Mouse (Mus musculus) liver, postnatal 0 days (tissue): ENCODE results near the gene Slc25a12. TPM values are rescaled to one million over a fixed set of nuclear protein-coding genes. Genes with fewer than 3 reads are reported as not detected.
A peak's percentile ranks its signal among the peaks of the same experiment; 100 is the strongest.

Experiments used
- ATAC-seq: fragments of 200-750 bp; cut with Nextera tagmentation; 2 replicates; pipeline ENCODE4 v1.8.0; 2017; ENCODE audit warnings: mild to moderate bottlenecking, moderate library complexity
- DNase-seq: peaks from one replicate; pipeline ENCODE4 v3.0.0-alpha.2; 2016
- H3K27ac ChIP-seq: fragments of 300-500 bp; sonication (generic); 2 replicates; pipeline ENCODE4 v1.5.1; 2014; ENCODE audit warnings: antibody characterized with exemption, moderate library complexity, mild to moderate bottlenecking, low read depth
- H3K27me3 ChIP-seq: fragments of 300-500 bp; sonication (generic); 2 replicates; pipeline ENCODE4 v1.6.1; 2014; ENCODE audit warnings: low read length, control low read depth, mixed read lengths; ENCODE audit not compliant: insufficient read depth
- H3K36me3 ChIP-seq: fragments of 300-500 bp; sonication (generic); replicated peaks from 2 replicates; pipeline ENCODE4 v1.6.1; 2014; ENCODE audit warnings: mild to moderate bottlenecking, control low read depth, low read length, moderate library complexity, mixed read lengths; ENCODE audit not compliant: insufficient read depth
- H3K4me1 ChIP-seq: fragments of 300-500 bp; sonication (generic); 2 replicates; pipeline ENCODE4 v1.6.1; 2014; ENCODE audit warnings: antibody characterized with exemption, mild to moderate bottlenecking, control low read depth; ENCODE audit not compliant: insufficient read depth
- H3K4me2 ChIP-seq: fragments of 300-500 bp; sonication (generic); 2 replicates; pipeline ENCODE4 v1.6.1; 2014; ENCODE audit warnings: low read depth, mild to moderate bottlenecking, low read length, moderate library complexity, mixed read lengths
- H3K4me3 ChIP-seq: fragments of 300-500 bp; sonication (generic); 2 replicates; pipeline ENCODE4 v1.5.1; 2014; ENCODE audit warnings: low read depth, low read length
- H3K9ac ChIP-seq: fragments of 300-500 bp; sonication (generic); replicated peaks from 2 replicates; pipeline ENCODE4 v1.6.1; 2014; ENCODE audit warnings: mild to moderate bottlenecking, moderate library complexity
- H3K9me3 ChIP-seq: fragments of 300-500 bp; sonication (generic); 2 replicates; pipeline ENCODE4 v1.6.1; 2016; ENCODE audit warnings: mild to moderate bottlenecking, control low read depth, low read length, mixed read lengths
- CTCF ChIP-seq: sonication (generic); IDR thresholded peaks from 2 replicates; pipeline ENCODE4 v1.5.1; 2016; ENCODE audit warnings: antibody characterized with exemption, low read depth
- EP300 ChIP-seq: IDR thresholded peaks from 2 replicates; pipeline ENCODE4 v1.6.1; 2016; ENCODE audit warnings: antibody characterized with exemption, low read depth, mild to moderate bottlenecking
- WGBS: fragments of 180-500 bp; shearing (Covaris S2); extraction: QIAGEN DNeasy Blood & Tissue Kit; methylation state at CpG from one replicate; pipeline ENCODE4 v1.1.7; 2014; ENCODE audit not compliant: insufficient replicate concordance; 5-methylcytosine and 5-hydroxymethylcytosine counted together
- polyA plus RNA-seq: library from polyadenylated mRNA; unstranded; fragments of >200 nt; fragmentation: Nextera tagmentation; extraction: Ambion mirVana; gene quantifications from 2 replicates; pipeline ENCODE4 v1.2.1, GENCODE M21; 2015

The Slc25a12 gene
- polyA plus RNA-seq: 20.5 and 21.0 TPM in 2 replicates

DNA sequence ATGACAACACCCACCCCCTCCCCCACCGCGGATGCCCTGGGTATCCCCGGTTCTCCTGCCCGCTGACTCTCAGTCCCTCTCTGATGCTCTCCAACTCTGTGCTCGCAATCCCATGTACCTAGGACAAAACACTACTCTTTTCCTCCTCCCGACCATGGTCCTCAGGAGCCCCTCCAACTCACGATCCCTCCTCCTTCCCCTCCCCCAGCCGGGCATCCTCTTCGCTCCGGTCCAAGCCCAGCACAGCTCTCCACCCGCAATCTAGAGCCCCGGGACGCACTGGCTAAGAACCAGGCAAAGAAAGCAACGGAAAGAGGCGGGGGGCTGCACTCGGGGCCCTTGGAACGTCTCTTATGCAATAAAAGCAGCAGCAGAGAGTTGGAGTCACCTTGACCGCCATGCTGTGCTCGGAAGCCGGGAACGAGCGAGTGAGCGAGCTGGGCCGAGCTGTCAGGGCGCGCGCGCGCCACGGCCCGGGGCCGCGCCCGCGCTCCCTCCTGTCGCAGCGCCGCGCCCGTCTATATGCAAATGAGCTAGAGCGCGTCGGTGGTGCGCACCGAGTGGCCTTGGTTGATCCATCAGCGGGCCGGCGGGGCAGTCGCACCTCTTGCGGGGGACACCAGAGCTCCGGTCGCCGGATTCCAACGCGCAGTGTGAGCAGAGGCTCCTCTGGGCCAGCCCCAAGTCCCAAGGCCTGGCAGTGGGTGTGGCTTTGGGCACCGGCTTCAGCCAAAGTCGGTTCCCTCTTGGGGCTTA, at the start of gene Slc25a12:
Gene Slc25a12 (minus strand): TSS at position 625 of the 756 bp plus-strand sequence.
- Histone ChIP-seq H3K9ac (peak within 1 kb of the TSS; percentile 73), H3K36me3 (no peaks in the 10 kb centered on the region), H3K4me3 (peak within 1 kb of the TSS; percentile 75), H3K4me1 (peaks cover 5% of the 10 kb centered on the region; the same call in 1 of the 2 replicates), H3K4me2 (peak within 1 kb of the TSS; percentile 75), H3K9me3 (no peaks in the 10 kb centered on the region), H3K27me3 (no peaks in the 10 kb centered on the region), H3K27ac (peak within 1 kb of the TSS; percentile 80)
- TF ChIP-seq CTCF (no peak), EP300 (no peak)
- ATAC-seq (peak; percentile 99), DNase-seq (peak; percentile 92)
- under 1% methylated on average over 57 of the region's 57 CpGs for WGBS

DNA sequence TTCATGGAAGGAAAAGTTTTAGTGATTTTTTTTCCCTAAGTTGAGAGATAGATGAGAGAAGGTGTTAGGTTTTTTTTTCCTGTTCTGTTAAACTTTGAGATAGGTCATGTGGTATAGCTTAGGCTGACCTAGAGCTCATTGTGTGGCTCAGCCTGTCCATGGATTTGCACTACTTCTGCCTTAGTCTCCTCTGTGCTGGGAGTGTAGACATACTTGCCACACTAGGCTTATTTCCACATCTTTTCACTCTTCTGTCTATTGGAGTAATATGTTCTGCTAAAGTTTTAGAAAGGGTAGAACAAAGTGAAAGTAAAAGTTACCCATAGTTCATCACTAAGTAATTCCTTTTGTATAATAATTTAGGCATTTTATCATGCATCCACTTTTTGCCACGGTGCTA, 38.1 kb upstream of the Slc25a12 start:
- no peak for ATAC-seq
- peaks cover 11% of the 10 kb centered on the region; the same call in 1 of the 2 replicates for H3K36me3 ChIP-seq

DNA sequence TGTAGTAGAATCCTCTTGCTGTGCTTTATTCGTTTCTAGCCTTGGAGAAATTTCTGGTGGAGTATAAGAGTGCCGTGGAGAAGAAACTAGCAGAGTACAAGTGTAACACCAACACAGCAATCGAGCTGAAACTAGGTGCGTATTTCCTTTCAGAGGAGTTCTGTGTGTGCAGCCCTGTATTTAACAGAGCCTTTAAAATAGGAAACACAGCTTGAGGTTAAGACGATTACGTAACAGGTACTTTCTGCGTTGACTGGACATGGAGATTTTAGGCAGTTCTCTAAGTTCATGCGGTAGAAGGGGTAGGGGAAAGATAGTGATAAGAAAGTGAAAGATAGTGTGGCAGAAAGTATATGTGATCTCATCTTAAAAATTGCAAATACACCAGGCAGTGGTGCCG, 22.3 kb upstream of the Slc25a12 start:
- TF ChIP-seq EP300 (no peak), CTCF (no peak)
- Histone ChIP-seq H3K27me3 (no peaks in the 10 kb centered on the region), H3K9ac (peak overlapping the region; percentile 89), H3K9me3 (no peaks in the 10 kb centered on the region), H3K4me2 (peak overlapping the region; percentile 90), H3K4me1 (peaks cover 9% of the 10 kb centered on the region), H3K27ac (peak overlapping the region; percentile 91), H3K4me3 (peak overlapping the region; percentile 95), H3K36me3 (peaks cover 12% of the 10 kb centered on the region)
- DNase-seq (no peak), ATAC-seq (no peak)
- WGBS: 15% methylated on average over 9 of the region's 9 CpGs

More for the DNA sequence above, 38.1 kb upstream of the Slc25a12 start:
- H3K9ac ChIP-seq: no peak overlapping the region
- TF ChIP-seq EP300: no peak
- no peak for TF ChIP-seq CTCF
- no peaks in the 10 kb centered on the region for H3K9me3 ChIP-seq
- no peak overlapping the region for H3K27ac ChIP-seq
- H3K27me3 ChIP-seq: no peaks in the 10 kb centered on the region
- H3K4me1 ChIP-seq: no peaks in the 10 kb centered on the region
- no peak overlapping the region for H3K4me3 ChIP-seq
- WGBS: 95% methylated on average over 1 of the region's 1 CpGs
- DNase-seq: no peak
- no peak overlapping the region for H3K4me2 ChIP-seq

DNA sequence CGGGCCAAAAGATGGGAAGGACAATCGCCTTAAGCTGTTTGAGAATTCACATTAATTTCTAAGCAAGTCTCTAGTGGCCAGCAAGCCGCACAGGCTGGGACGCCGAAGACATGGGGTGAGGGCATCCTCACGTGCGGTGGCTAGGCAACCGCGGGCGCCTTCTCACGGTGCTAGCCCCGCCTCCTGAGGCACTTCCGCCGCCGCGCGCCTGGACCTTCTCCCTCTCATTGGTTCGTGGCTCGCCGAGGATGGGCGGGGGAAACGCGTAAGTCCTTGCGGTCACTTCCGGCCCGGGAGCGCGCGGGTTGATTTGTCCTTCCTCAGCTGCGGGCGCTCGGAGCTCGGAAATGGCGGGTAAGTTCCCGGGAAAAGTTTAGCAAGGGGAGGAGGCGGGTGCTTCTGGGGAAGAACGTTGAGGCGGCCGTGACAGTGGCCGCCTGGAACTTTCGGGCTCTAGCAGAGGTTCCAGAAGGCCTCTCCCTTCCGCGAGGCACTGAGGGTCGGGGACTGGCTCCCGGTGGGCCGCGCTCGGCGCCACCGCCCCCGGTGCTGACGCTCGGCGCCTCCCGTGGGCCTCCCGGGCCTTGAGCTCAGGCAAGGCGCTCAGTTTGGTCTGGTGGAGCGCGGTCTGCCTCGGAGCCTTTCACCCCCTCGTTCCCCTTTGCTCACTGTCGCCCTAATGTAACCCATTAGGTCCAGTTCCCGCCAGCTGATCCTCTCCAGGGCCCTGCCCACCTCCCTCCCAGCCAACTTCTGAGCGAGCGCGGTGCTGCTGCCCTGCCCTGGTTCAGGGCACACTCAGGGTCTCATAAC, 21.6 kb upstream of the Slc25a12 start, which contains the start of gene Hat1:
Gene Hat1 (plus strand): TSS at position 8 of the 813 bp plus-strand sequence.
- H3K27me3 ChIP-seq: no peaks in the 10 kb centered on the region
- peaks cover 9% of the 10 kb centered on the region for H3K4me1 ChIP-seq
- no peaks in the 10 kb centered on the region for H3K9me3 ChIP-seq
- ATAC-seq: peak; percentile 99
- H3K27ac ChIP-seq: peak within 1 kb of the TSS; percentile 91
- H3K9ac ChIP-seq: peak within 1 kb of the TSS; percentile 89
- peak within 1 kb of the TSS; percentile 90 for H3K4me2 ChIP-seq
- H3K4me3 ChIP-seq: peak within 1 kb of the TSS; percentile 95
- WGBS: under 1% methylated on average over 60 of the region's 66 CpGs
- peak; percentile 97 for DNase-seq
- peaks cover 9% of the 10 kb centered on the region for H3K36me3 ChIP-seq
- TF ChIP-seq CTCF (no peak), EP300 (no peak)

DNA sequence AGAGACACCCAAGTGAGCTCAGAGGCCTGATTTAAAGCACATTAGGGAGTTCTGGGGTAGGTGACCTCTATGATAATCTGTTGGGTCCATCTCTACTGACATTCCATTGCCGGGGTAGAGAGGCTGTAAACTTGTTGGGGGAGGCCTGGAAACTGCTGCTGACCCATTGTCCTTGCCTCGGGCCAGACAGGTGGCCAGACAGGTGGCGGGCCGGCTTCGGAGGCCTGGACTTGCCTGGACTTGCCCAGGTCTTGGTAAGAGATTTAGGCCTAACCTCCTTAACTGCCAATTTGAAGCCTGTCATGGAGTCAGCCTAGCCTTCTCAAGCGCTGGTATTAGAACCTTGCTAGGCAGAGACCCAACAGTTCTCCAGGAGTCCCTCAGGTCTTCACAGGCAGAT, 20.2 kb upstream of the Slc25a12 start:
- Histone ChIP-seq H3K36me3 (peaks cover 7% of the 10 kb centered on the region), H3K27ac (no peak overlapping the region), H3K27me3 (no peaks in the 10 kb centered on the region), H3K9ac (no peak overlapping the region), H3K9me3 (no peaks in the 10 kb centered on the region), H3K4me1 (peaks cover 9% of the 10 kb centered on the region), H3K4me2 (no peak overlapping the region), H3K4me3 (no peak overlapping the region)
- DNase-seq: no peak
- TF ChIP-seq EP300 (no peak), CTCF (no peak)
- WGBS: 93% methylated on average over 6 of the region's 6 CpGs
- no peak for ATAC-seq

DNA sequence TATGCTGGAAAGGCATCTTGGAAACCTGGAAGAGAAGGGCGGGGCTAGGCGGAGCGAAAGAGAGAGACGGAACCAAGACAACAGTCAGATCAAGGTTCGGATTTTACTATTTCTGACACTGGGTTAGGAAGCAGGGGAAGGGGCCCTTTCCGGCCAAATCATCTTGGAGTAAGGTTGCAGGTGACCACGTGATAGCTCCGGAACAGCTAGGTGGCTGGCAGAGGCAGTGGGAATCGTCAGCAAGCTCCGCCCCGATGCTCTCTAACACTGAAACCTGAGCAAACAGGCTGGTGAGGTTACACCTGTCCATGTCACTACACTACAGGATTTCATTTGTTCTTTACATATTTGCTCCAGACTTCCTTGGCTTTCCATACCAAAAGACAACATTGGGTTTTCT, 16.3 kb upstream of the Slc25a12 start:
- 51% methylated on average over 11 of the region's 11 CpGs for WGBS
- no peaks in the 10 kb centered on the region for H3K27me3 ChIP-seq
- no peak overlapping the region for H3K4me3 ChIP-seq
- no peak overlapping the region for H3K27ac ChIP-seq
- peaks cover 4% of the 10 kb centered on the region for H3K4me1 ChIP-seq
- no peak for TF ChIP-seq EP300
- no peak for TF ChIP-seq CTCF
- H3K9ac ChIP-seq: no peak overlapping the region
- no peaks in the 10 kb centered on the region for H3K9me3 ChIP-seq
- no peak for ATAC-seq
- H3K4me2 ChIP-seq: no peak overlapping the region
- DNase-seq: no peak
- H3K36me3 ChIP-seq: no peaks in the 10 kb centered on the region
